Mouse (Mus musculus) hindbrain, postnatal 0 days (tissue): ENCODE measurements around the gene Trex1. TPM values are rescaled to one million over a fixed set of nuclear protein-coding genes. Genes with fewer than 3 reads are reported as not detected.

Experiments used
- ATAC-seq: fragments of 200-750 bp; cut with Nextera tagmentation; 2 replicates; pipeline ENCODE4 v1.8.0; 2017; ENCODE audit warnings: mild to moderate bottlenecking, moderate TSS enrichment, moderate library complexity
- DNase-seq: peaks from one replicate; pipeline ENCODE4 v3.0.0-alpha.2; 2015; ENCODE audit warnings: low spot score
- H3K27ac ChIP-seq: fragments of 300-500 bp; sonication (generic); 2 replicates; pipeline ENCODE4 v1.5.1; 2014; ENCODE audit warnings: mild to moderate bottlenecking
- H3K27me3 ChIP-seq: fragments of 300-500 bp; sonication (generic); 2 replicates; pipeline ENCODE4 v1.6.1; 2014; ENCODE audit warnings: low read length, mixed read lengths; ENCODE audit not compliant: insufficient read depth
- H3K36me3 ChIP-seq: fragments of 300-500 bp; sonication (generic); 2 replicates; pipeline ENCODE4 v1.6.1; 2014; ENCODE audit warnings: low read length, mixed read lengths; ENCODE audit not compliant: insufficient read depth
- H3K4me1 ChIP-seq: fragments of 300-500 bp; sonication (generic); 2 replicates; pipeline ENCODE4 v1.6.1; 2014; ENCODE audit warnings: antibody characterized with exemption, low read length, mixed read lengths; ENCODE audit not compliant: insufficient read depth
- H3K4me2 ChIP-seq: fragments of 300-500 bp; sonication (generic); 2 replicates; pipeline ENCODE4 v1.6.1; 2014; ENCODE audit warnings: low read depth, mild to moderate bottlenecking, low read length, moderate library complexity, mixed read lengths
- H3K4me3 ChIP-seq: fragments of 300-500 bp; sonication (generic); 2 replicates; pipeline ENCODE4 v1.5.1; 2014; ENCODE audit warnings: low read length
- H3K9ac ChIP-seq: fragments of 300-500 bp; sonication (generic); replicated peaks from 2 replicates; pipeline ENCODE4 v1.6.1; 2014; ENCODE audit warnings: mild to moderate bottlenecking, low read length, moderate library complexity, mixed read lengths
- H3K9me3 ChIP-seq: fragments of 300-500 bp; sonication (generic); 2 replicates; pipeline ENCODE4 v1.6.1; 2016; ENCODE audit warnings: low read length, mixed read lengths
- CTCF ChIP-seq: IDR thresholded peaks from 2 replicates; pipeline ENCODE4 v1.5.1; 2016; ENCODE audit warnings: antibody characterized with exemption, control low read depth, low read depth
- WGBS: fragments of 180-500 bp; shearing (Covaris S2); extraction: QIAGEN DNeasy Blood & Tissue Kit; methylation state at CpG from one replicate; pipeline ENCODE4 v1.1.7; 2014; 5-methylcytosine and 5-hydroxymethylcytosine counted together
- polyA plus RNA-seq: library from polyadenylated mRNA; unstranded; fragments of >200 nt; fragmentation: Nextera tagmentation; extraction: Ambion mirVana; gene quantifications from 2 replicates; pipeline ENCODE4 v1.2.1, GENCODE M21; 2015
- total RNA-seq: library from RNA; depleted of rRNA; stranded (reverse); fragments of >200 nt; gene quantifications from 2 replicates; pipeline ENCODE4 v1.2.3, GENCODE M21; 2014

The Trex1 gene
- total and polyA plus RNA-seq, 2 experiments from 2014 or later = 14.3 to 20.1 TPM

DNA sequence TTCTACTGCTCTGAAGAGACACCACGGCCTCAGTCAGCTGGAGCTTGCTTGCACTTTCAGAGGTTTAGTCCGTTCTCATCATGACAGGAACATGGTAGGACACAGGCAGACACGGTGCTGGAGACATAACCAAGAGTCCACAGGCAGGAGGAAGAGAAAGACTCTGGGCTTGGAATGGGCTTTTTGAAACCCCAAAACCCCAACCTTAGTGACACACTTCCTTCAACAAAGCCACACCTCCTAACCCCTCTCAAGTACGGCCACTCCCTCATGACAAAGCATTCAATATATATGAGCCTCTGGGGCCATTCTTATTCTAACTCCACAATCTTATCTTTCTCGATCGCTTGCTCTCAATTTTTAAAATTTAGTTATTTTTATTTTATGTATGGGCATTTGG is 27.1 kb downstream of the Trex1 start:
- no peak for TF ChIP-seq CTCF
- ATAC-seq (no peak), DNase-seq (no peak)
- Histone ChIP-seq H3K4me1 (no peaks in the 10 kb centered on the region), H3K36me3 (peaks cover 4% of the 10 kb centered on the region; the same call in 1 of the 2 replicates), H3K27ac (no peak overlapping the region), H3K9ac (no peak overlapping the region), H3K4me3 (no peak overlapping the region), H3K4me2 (no peak overlapping the region), H3K9me3 (no peaks in the 10 kb centered on the region), H3K27me3 (no peaks in the 10 kb centered on the region)
- 87% methylated on average over 6 of the region's 6 CpGs for WGBS

DNA sequence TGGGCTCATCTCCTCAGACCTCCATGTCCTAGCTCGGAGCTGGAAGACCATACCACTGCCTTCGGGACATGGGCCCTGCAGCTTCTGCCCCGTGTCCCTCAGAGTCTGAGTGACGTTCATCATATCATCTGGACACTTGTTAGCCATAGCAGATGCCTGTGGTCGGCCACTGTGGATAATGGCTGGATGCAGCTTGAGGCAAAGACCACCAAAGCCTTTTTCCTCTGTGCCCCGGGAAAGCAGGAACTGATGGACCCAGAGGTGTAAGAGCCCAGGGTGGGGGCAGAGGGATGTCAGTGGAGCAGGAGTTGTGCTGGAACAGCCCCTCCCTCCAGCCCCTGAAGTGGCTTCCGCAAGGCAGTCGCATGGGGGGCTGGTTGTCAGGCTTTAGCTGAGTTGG is 27.8 kb downstream of the Trex1 start:
- WGBS = 88% methylated on average over 8 of the region's 8 CpGs
- H3K4me2 ChIP-seq = no peak overlapping the region
- DNase-seq = no peak

DNA sequence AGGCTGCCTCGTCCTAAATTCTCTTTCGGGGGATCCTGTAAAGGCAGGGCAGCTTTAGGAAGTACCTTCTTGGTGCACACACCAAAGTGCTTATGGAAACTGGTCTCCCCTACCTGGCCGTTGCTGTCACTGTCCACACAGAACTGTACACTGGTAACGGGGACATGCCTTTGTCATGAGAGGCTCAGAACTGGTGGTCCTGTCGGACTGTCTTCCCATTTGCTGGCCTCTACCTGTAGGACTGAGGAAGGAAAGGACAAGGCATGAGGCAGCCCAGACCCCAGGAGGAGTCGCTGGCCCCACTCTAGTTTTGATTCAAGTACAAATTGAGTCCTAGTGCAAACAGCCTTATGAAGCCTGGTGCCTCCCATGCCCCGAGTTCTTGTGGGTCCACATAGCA is 28.5 kb downstream of the Trex1 start:
- Histone ChIP-seq H3K4me1 (no peaks in the 10 kb centered on the region), H3K27me3 (no peaks in the 10 kb centered on the region), H3K4me2 (no peak overlapping the region), H3K27ac (no peak overlapping the region), H3K36me3 (peaks cover 4% of the 10 kb centered on the region), H3K4me3 (no peak overlapping the region), H3K9ac (no peak overlapping the region), H3K9me3 (no peaks in the 10 kb centered on the region)
- WGBS = 90% methylated on average over 7 of the region's 7 CpGs
- ATAC-seq = no peak
- DNase-seq = no peak
- TF ChIP-seq CTCF = no peak

More for the DNA sequence above, 27.8 kb downstream of the Trex1 start:
- H3K4me3 ChIP-seq = no peak overlapping the region
- TF ChIP-seq CTCF = no peak
- no peaks in the 10 kb centered on the region for H3K4me1 ChIP-seq
- H3K27me3 ChIP-seq = no peaks in the 10 kb centered on the region
- H3K9me3 ChIP-seq = no peaks in the 10 kb centered on the region
- peaks cover 4% of the 10 kb centered on the region for H3K36me3 ChIP-seq
- ATAC-seq = no peak
- no peak overlapping the region for H3K27ac ChIP-seq
- H3K9ac ChIP-seq = no peak overlapping the region

DNA sequence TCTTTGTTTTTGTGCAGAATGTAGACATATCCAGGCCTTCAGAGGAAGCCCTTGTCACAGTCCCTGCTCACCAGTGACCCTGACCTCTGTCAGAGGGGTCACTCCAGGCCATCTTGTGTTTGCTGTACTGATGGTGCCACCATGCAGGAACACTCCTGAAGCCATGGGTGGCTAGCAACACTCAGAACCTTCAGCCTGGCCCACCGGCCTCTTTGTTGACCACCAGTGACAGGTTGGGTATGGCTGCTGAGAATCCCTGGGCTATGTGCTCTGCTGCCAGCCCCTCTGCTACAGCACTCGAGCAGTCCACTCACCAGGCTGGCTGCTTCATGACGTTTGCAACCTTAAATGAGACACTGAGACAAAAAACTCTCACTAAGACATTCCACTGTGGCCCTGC is 29.2 kb downstream of the Trex1 start:
- no peak for TF ChIP-seq CTCF
- Histone ChIP-seq H3K4me3 (no peak overlapping the region), H3K27me3 (no peaks in the 10 kb centered on the region), H3K27ac (no peak overlapping the region), H3K9me3 (no peaks in the 10 kb centered on the region), H3K4me1 (no peaks in the 10 kb centered on the region), H3K9ac (no peak overlapping the region), H3K36me3 (peaks cover 4% of the 10 kb centered on the region), H3K4me2 (no peak overlapping the region)
- 74% methylated on average over 3 of the region's 3 CpGs for WGBS
- DNase-seq (no peak), ATAC-seq (no peak)

DNA sequence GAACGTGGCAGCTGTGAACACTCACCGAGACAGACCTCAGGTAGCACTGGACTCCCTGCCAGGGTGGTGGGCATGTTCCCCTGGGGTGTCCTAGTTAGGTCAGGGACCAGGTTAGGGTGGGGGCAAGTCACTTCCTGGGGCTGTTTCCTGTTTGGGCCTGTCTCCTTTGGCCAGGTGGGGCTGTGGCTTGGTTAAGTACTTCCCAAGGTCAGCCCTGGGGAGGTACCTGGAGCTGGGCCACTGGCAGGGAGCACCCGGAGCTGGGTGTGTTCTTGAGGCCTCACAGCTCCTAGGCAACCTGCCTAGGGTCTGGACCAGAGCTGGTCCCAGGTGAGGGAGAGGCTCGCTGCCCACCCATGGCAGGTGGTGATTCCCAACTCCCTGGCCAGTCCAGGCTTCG is 30.6 kb downstream of the Trex1 start:
- no peak overlapping the region for H3K4me2 ChIP-seq
- 79% methylated on average over 5 of the region's 5 CpGs for WGBS
- TF ChIP-seq CTCF = no peak
- H3K27ac ChIP-seq = no peak overlapping the region
- ATAC-seq = no peak
- H3K36me3 ChIP-seq = peaks cover 4% of the 10 kb centered on the region
- H3K4me1 ChIP-seq = no peaks in the 10 kb centered on the region
- H3K9ac ChIP-seq = no peak overlapping the region
- no peaks in the 10 kb centered on the region for H3K9me3 ChIP-seq
- no peak overlapping the region for H3K4me3 ChIP-seq
- no peak for DNase-seq
- H3K27me3 ChIP-seq = no peaks in the 10 kb centered on the region

DNA sequence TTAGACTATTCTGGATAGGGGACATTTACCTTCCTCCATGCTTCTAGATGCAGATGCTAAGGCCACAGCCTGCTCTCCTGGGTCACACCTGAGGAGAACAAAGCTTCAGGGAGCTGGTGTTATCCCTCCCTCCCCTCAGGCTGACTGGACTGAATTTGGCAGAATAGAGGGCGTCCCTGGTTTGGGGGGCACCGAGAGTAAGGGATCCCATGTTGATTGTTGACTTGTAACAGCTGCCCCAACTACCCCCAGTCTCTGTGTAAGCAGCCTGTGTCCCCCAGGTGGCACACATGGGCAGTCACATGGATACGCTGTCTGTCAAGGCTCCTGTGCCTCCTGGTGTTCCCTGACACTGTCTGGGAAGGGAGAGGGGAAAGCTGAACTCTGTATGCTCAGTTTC is 31.1 kb downstream of the Trex1 start:
- no peak for TF ChIP-seq CTCF
- Histone ChIP-seq H3K9me3 (no peaks in the 10 kb centered on the region), H3K27me3 (no peaks in the 10 kb centered on the region), H3K27ac (no peak overlapping the region), H3K4me1 (no peaks in the 10 kb centered on the region), H3K4me3 (no peak overlapping the region), H3K9ac (no peak overlapping the region), H3K4me2 (no peak overlapping the region), H3K36me3 (peaks cover 4% of the 10 kb centered on the region)
- DNase-seq (no peak), ATAC-seq (no peak)
- 88% methylated on average over 3 of the region's 3 CpGs for WGBS

DNA sequence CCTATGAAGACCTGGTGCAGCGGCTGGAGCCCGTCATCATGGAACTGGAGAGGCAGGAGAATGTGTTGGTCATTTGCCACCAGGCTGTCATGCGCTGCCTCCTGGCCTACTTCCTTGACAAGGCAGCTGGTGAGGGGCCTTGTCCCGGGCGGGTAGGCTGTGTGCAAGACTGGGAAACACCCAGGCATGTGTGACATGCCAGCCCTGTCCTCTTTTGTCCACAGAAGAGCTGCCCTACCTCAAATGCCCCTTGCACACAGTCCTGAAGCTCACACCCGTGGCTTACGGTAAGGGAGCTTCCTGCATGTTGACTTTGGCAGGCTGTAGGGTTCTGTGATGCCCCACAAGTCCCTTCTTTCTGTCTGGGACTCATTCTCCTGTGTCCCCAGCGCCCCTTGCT is 32.0 kb downstream of the Trex1 start:
- TF ChIP-seq CTCF = no peak
- H3K9me3 ChIP-seq = no peaks in the 10 kb centered on the region
- H3K4me1 ChIP-seq = no peaks in the 10 kb centered on the region
- no peak for ATAC-seq
- no peak for DNase-seq
- peaks cover 4% of the 10 kb centered on the region for H3K36me3 ChIP-seq
- H3K4me2 ChIP-seq = no peak overlapping the region
- H3K4me3 ChIP-seq = no peak overlapping the region
- H3K27me3 ChIP-seq = no peaks in the 10 kb centered on the region
- no peak overlapping the region for H3K27ac ChIP-seq
- WGBS = 72% methylated on average over 8 of the region's 8 CpGs
- no peak overlapping the region for H3K9ac ChIP-seq
